Mouse (Mus musculus): ENCODE data around the gene Spg7.

DNA sequence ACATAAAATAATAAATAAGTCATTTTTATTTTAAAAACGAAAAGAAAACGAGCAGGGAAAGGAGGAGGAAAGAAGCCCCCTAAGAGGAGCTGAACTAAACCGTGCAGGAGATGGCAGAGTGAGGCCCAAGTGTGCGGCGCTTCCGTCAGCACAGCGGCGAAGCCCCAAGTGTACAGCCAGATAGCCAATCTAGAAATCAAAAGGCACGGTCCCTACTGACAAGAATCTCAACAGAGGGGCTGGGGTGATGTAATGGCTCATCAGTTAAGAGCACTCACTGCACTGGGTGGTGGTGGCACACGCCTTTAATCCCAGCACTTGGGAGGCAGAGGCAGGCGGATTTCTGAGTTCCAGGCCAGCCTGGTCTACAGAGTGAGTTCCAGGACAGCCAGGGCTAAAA, 25.3 kb upstream of the Spg7 start:
- TF ChIP-seq CTCF (IDR thresholded peaks at IDR 0.05) (no peak), EP300 (IDR thresholded peaks at IDR 0.05) (no peak)
